Mouse (Mus musculus) embryonic facial prominence, embryonic 12.5 days (tissue): ENCODE measurements around the gene Batf. TPM values are rescaled to one million over a fixed set of nuclear protein-coding genes. Genes with fewer than 3 reads are reported as not detected.
"Not testable (repeated sequence)": the region's sequence is repeated elsewhere in the genome, so short reads cannot be mapped to it uniquely, and the experiment has no call there.

Experiments used
- ATAC-seq: fragments of 200-750 bp; cut with Nextera tagmentation; 2 replicates; pipeline ENCODE4 v1.8.0; 2017; ENCODE audit not compliant: insufficient number of reproducible peaks, insufficient read depth, low FRiP score, low TSS enrichment
- H3K27ac ChIP-seq: fragments of 300-500 bp; sonication (generic); 2 replicates; pipeline ENCODE4 v1.5.1; 2016; ENCODE audit warnings: mild to moderate bottlenecking
- H3K27me3 ChIP-seq: fragments of 300-500 bp; sonication (generic); 2 replicates; pipeline ENCODE4 v1.6.1; 2016; ENCODE audit warnings: mild to moderate bottlenecking, moderate library complexity
- H3K36me3 ChIP-seq: fragments of 300-500 bp; sonication (generic); 2 replicates; pipeline ENCODE4 v1.6.1; 2016; ENCODE audit warnings: mild to moderate bottlenecking
- H3K4me1 ChIP-seq: fragments of 300-500 bp; sonication (generic); 2 replicates; pipeline ENCODE4 v1.6.1; 2016
- H3K4me2 ChIP-seq: fragments of 300-500 bp; sonication (generic); replicated peaks from 2 replicates; pipeline ENCODE4 v1.6.1; 2016; ENCODE audit warnings: mild to moderate bottlenecking, moderate library complexity
- H3K4me3 ChIP-seq: fragments of 300-500 bp; sonication (generic); 2 replicates; pipeline ENCODE4 v1.5.1; 2016; ENCODE audit warnings: mild to moderate bottlenecking
- H3K9ac ChIP-seq: fragments of 300-500 bp; sonication (generic); 2 replicates; pipeline ENCODE4 v1.6.1; 2016; ENCODE audit warnings: mild to moderate bottlenecking, moderate library complexity
- H3K9me3 ChIP-seq: fragments of 300-500 bp; sonication (generic); 2 replicates; pipeline ENCODE4 v1.6.1; 2016; ENCODE audit warnings: mild to moderate bottlenecking, moderate library complexity
- WGBS: fragments of 180-500 bp; shearing (Covaris S2); methylation state at CpG from one replicate; pipeline ENCODE4 v1.1.7; 2016; 5-methylcytosine and 5-hydroxymethylcytosine counted together
- polyA plus RNA-seq: library from polyadenylated mRNA; unstranded; fragments of >200 nt; fragmentation: Nextera tagmentation; extraction: Ambion mirVana; gene quantifications from 2 replicates; pipeline ENCODE4 v1.2.1, GENCODE M21; 2016

The Batf gene
- polyA plus RNA-seq, 1 experiment from 2014 or later, result 4.7 TPM

GRCm38 (mm10) chr12:85660855-85661254 lies 25.6 kb upstream of the Batf start:
- Histone ChIP-seq H3K27ac (no peak overlapping the region), H3K9ac (no peak overlapping the region), H3K9me3 (no peaks in the 10 kb centered on the region), H3K4me2 (no peak overlapping the region), H3K4me3 (no peak overlapping the region), H3K27me3 (no peaks in the 10 kb centered on the region), H3K4me1 (no peaks in the 10 kb centered on the region), H3K36me3 (no peaks in the 10 kb centered on the region)
- 89% methylated on average over 12 of the region's 12 CpGs for WGBS
- no peak for ATAC-seq

- not testable (repeated sequence) for H3K4me2 ChIP-seq, H3K9ac ChIP-seq, H3K9me3 ChIP-seq, H3K27ac ChIP-seq, ATAC-seq, H3K36me3 ChIP-seq, H3K4me1 ChIP-seq, H3K27me3 ChIP-seq, H3K4me3 ChIP-seq
- WGBS, result 80% methylated on average over 8 of the region's 8 CpGs
Measured at GRCm38 (mm10) chr12:85662232-85662631, 24.2 kb upstream of the Batf start.

GRCm38 (mm10) chr12:85662896-85663295 lies 23.6 kb upstream of the Batf start:
- Histone ChIP-seq H3K4me1 (no peaks in the 10 kb centered on the region), H3K27ac (no peak overlapping the region), H3K4me3 (no peak overlapping the region), H3K4me2 (no peak overlapping the region), H3K36me3 (no peaks in the 10 kb centered on the region), H3K9me3 (no peaks in the 10 kb centered on the region), H3K9ac (no peak overlapping the region), H3K27me3 (no peaks in the 10 kb centered on the region)
- 16% methylated on average over 9 of the region's 9 CpGs for WGBS
- ATAC-seq, result no peak

GRCm38 (mm10) chr12:85666112-85666511 lies 20.4 kb upstream of the Batf start:
- Histone ChIP-seq H3K4me2 (no peak overlapping the region), H3K9me3 (no peaks in the 10 kb centered on the region), H3K4me3 (no peak overlapping the region), H3K36me3 (no peaks in the 10 kb centered on the region), H3K27me3 (no peaks in the 10 kb centered on the region), H3K4me1 (peaks cover 8% of the 10 kb centered on the region), H3K9ac (no peak overlapping the region), H3K27ac (no peak overlapping the region)
- no peak for ATAC-seq
- WGBS, result 85% methylated on average over 8 of the region's 8 CpGs

GRCm38 (mm10) chr12:85667071-85667470 lies 19.4 kb upstream of the Batf start:
- Histone ChIP-seq H3K9me3 (no peaks in the 10 kb centered on the region), H3K4me2 (no peak overlapping the region), H3K36me3 (no peaks in the 10 kb centered on the region), H3K4me1 (peaks cover 8% of the 10 kb centered on the region), H3K9ac (no peak overlapping the region), H3K27ac (no peak overlapping the region), H3K27me3 (no peaks in the 10 kb centered on the region), H3K4me3 (no peak overlapping the region)
- 90% methylated on average over 7 of the region's 7 CpGs for WGBS
- no peak for ATAC-seq

- no peak overlapping the region for H3K9ac ChIP-seq
- WGBS, result 35% methylated on average over 3 of the region's 3 CpGs
- no peak overlapping the region for H3K4me2 ChIP-seq
- no peaks in the 10 kb centered on the region for H3K27me3 ChIP-seq
- no peak for ATAC-seq
- H3K4me1 ChIP-seq, result peaks cover 8% of the 10 kb centered on the region
- no peak overlapping the region for H3K4me3 ChIP-seq
- H3K9me3 ChIP-seq, result no peaks in the 10 kb centered on the region
- peak overlapping the region; percentile 60; the same call in 1 of the 2 replicates for H3K27ac ChIP-seq
- no peaks in the 10 kb centered on the region for H3K36me3 ChIP-seq
Measured at GRCm38 (mm10) chr12:85668696-85669095, 17.8 kb upstream of the Batf start.

- no peaks in the 10 kb centered on the region for H3K27me3 ChIP-seq
- WGBS, result 53% methylated on average over 3 of the region's 3 CpGs
- no peaks in the 10 kb centered on the region for H3K36me3 ChIP-seq
- H3K9ac ChIP-seq, result no peak overlapping the region
- no peak overlapping the region for H3K27ac ChIP-seq
- H3K9me3 ChIP-seq, result no peaks in the 10 kb centered on the region
- ATAC-seq, result no peak
- H3K4me2 ChIP-seq, result no peak overlapping the region
- peaks cover 8% of the 10 kb centered on the region for H3K4me1 ChIP-seq
- no peak overlapping the region for H3K4me3 ChIP-seq
Measured at GRCm38 (mm10) chr12:85670080-85670479, 16.4 kb upstream of the Batf start.

GRCm38 (mm10) chr12:85673914-85674313 lies 12.6 kb upstream of the Batf start:
- ATAC-seq, result no peak
- Histone ChIP-seq H3K27me3 (no peaks in the 10 kb centered on the region), H3K4me3 (no peak overlapping the region), H3K9me3 (no peaks in the 10 kb centered on the region), H3K4me1 (peaks cover 3% of the 10 kb centered on the region), H3K27ac (no peak overlapping the region), H3K36me3 (no peaks in the 10 kb centered on the region), H3K4me2 (no peak overlapping the region), H3K9ac (no peak overlapping the region)
- WGBS, result 89% methylated on average over 8 of the region's 8 CpGs

- H3K9ac ChIP-seq, result no peak overlapping the region
- H3K4me3 ChIP-seq, result no peak overlapping the region
- no peak for ATAC-seq
- H3K36me3 ChIP-seq, result no peaks in the 10 kb centered on the region
- WGBS, result 77% methylated on average over 5 of the region's 5 CpGs
- no peaks in the 10 kb centered on the region for H3K9me3 ChIP-seq
- no peaks in the 10 kb centered on the region for H3K27me3 ChIP-seq
- no peaks in the 10 kb centered on the region for H3K4me1 ChIP-seq
- H3K4me2 ChIP-seq, result no peak overlapping the region
- no peak overlapping the region for H3K27ac ChIP-seq
Measured at GRCm38 (mm10) chr12:85679117-85679516, 7.4 kb upstream of the Batf start.

GRCm38 (mm10) chr12:85679808-85680207 lies 6.7 kb upstream of the Batf start:
- no peaks in the 10 kb centered on the region for H3K27me3 ChIP-seq
- no peaks in the 10 kb centered on the region for H3K4me1 ChIP-seq
- H3K27ac ChIP-seq, result no peak overlapping the region
- no peak overlapping the region for H3K4me2 ChIP-seq
- ATAC-seq, result no peak
- WGBS, result 52% methylated on average over 2 of the region's 2 CpGs
- H3K9ac ChIP-seq, result no peak overlapping the region
- H3K4me3 ChIP-seq, result no peak overlapping the region
- H3K9me3 ChIP-seq, result no peaks in the 10 kb centered on the region
- no peaks in the 10 kb centered on the region for H3K36me3 ChIP-seq

GRCm38 (mm10) chr12:85682328-85682727 lies 4.1 kb upstream of the Batf start:
- no peak for ATAC-seq
- no peak overlapping the region for H3K4me2 ChIP-seq
- 36% methylated on average over 2 of the region's 2 CpGs for WGBS

GRCm38 (mm10) chr12:85684411-85685275 lies 1.8 kb upstream of the Batf start:
- no peak overlapping the region for H3K9ac ChIP-seq
- no peak overlapping the region for H3K27ac ChIP-seq
- H3K4me3 ChIP-seq, result no peak overlapping the region
- WGBS, result 75% methylated on average over 16 of the region's 16 CpGs
- no peak overlapping the region for H3K4me2 ChIP-seq
- H3K27me3 ChIP-seq, result no peaks in the 10 kb centered on the region
- ATAC-seq, result no peak
- no peaks in the 10 kb centered on the region for H3K9me3 ChIP-seq
- H3K4me1 ChIP-seq, result peaks cover 10% of the 10 kb centered on the region
- H3K36me3 ChIP-seq, result no peaks in the 10 kb centered on the region

More at GRCm38 (mm10) chr12:85682328-85682727, 4.1 kb upstream of the Batf start:
- no peak overlapping the region for H3K9ac ChIP-seq
- H3K9me3 ChIP-seq, result no peaks in the 10 kb centered on the region
- peaks cover 10% of the 10 kb centered on the region for H3K4me1 ChIP-seq
- H3K4me3 ChIP-seq, result no peak overlapping the region
- no peaks in the 10 kb centered on the region for H3K36me3 ChIP-seq
- no peak overlapping the region for H3K27ac ChIP-seq
- H3K27me3 ChIP-seq, result no peaks in the 10 kb centered on the region
